Mouse (Mus musculus) retina, postnatal 1 day (tissue): ENCODE data around the gene Scg5.

ENCODE experiments used
- DNase-seq: peaks from one replicate; pipeline ENCODE4 v3.0.0-alpha.2; 2012

The Scg5 gene

GRCm38 (mm10) chr2:113828943-113829882 lies at the start of gene Scg5:
TSS of gene Scg5 (minus strand) at chr2:113829121.
- peak; percentile 97 for DNase-seq

DNA sequence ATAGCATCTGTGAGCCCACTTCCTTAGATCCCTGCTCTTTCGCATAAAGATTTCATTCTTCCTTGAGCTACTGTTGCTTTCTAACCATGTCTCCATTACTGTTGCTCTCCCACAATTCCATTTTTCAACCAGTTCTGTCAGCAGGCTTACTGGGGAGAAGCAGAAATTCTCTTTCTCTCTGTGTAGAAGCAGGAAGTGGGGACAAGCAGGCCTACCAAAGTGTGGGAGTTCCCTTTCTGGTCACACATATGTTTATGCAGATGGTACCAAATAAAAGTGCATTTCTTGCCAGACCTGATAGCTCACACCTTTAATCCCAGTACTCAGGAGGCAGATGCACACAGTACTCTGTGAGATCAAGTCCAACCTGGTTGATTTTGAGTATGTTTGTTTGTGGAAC lies 41.2 kb upstream of the Scg5 start:
- DNase-seq: no peak

GRCm38 (mm10) chr2:113868404-113868803 lies 39.5 kb upstream of the Scg5 start:
- no peak for DNase-seq

GRCm38 (mm10) chr2:113866155-113866554 lies 37.2 kb upstream of the Scg5 start:
- DNase-seq: peak; percentile 28

DNA sequence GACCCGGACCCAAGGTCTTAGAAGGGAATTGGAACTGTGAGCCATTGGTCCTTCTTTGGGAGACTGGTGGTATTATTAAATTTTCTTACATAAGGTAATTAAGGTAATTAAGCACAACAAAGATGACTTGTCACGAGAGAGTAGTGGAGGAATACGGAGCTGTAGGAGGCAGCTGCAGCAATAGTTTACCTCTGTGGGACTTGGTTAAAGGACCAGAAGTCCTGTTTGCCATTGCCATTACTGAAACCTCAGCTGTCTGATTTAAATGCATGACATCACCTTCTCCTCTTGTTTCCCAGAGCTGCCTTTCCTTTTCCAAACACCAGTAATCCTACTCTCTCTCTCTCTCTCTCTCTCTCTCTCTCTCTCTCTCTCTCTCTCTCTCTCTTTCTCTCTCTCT lies 20.2 kb upstream of the Scg5 start:
- no peak for DNase-seq

DNA sequence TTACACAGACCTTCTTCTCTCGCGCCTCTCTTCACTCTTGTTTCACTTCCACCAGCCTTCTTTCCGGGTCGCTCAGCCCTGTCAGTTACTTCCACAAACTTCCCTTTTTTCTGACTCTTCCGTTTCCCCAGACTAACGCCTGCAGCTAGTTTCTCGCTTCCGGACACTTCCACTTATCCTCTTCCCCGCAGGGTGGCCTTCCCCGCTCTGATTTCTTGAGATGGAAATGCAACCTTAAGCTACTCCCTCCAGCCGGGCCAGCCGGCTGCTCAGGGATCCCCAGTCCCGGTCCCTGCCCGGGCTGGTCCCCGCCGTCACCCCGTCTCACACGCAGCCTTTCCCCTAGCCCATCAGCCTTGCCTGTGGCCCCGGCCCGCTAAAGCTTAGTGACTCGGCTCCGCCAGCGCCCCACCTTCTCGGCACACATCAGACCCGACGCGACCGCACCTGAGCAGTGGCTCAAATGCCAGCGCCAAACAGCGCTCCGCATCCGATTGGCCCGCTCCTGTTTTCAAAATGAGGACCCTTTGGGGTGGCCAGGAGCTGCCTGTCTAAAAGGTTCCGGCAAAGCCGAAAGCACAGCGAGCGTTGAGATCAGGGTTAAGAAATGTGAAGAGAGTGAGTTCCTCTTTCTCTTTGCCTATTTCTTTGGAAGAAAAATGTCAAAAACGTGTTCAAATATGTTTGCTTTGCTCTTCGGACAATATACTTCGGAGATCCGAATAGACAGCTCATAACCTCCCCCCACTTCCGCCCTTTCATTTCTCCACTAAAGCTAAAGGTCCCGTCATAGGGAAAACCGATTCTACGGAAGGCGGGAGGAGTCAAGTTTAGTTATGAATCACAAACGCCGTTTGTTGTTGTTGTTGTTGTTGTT lies 19.6 kb upstream of the Scg5 start, which contains the start of gene Arhgap11a:
Gene Arhgap11a, minus strand, starts transcription at position 417 of the 877 bp plus-strand sequence.
- DNase-seq: peak; percentile 98

GRCm38 (mm10) chr2:113847678-113848244 lies 18.8 kb upstream of the Scg5 start:
- DNase-seq: no peak

GRCm38 (mm10) chr2:113845081-113845480 lies 16.2 kb upstream of the Scg5 start:
- DNase-seq: no peak

GRCm38 (mm10) chr2:113841656-113842437 lies 12.9 kb upstream of the Scg5 start:
- DNase-seq: no peak

DNA sequence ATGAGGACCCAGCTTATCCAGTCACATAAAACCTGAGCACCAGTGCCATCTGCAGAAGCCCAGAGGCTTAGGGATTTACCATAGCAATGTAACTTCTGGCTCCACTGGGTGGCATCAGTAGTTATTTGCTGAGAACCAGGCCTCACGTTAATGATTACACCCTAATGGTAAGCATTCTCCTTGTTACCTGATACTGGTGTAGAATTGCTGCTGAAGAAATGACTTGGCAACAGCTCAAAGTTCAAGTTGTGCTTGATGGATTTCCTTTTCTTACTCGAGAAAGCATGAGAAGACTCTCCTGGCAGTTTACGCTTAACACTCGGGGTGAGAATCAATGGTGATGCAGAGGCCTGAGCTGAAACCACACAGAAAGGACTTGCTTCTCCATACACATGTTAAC lies 10.6 kb upstream of the Scg5 start:
- DNase-seq: no peak

DNA sequence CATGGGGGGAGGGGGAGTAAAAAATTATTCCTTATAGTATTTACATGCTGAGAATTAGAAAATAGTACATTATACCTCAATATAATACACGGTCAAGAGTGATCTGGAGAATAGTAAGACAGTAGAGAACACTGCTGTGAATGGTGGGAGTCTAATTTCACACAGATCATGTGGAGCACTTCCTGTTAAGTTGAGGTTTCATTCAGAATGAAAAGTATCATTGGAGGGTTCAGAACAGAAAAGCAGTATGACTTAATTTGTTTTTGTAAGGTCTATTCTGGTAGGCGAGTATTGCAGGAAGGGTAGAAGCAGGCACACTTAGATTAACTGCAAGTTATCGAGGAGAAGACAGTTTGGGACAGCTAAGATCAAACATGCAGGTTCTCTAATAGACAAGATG lies 6.3 kb upstream of the Scg5 start:
- DNase-seq: no peak

DNA sequence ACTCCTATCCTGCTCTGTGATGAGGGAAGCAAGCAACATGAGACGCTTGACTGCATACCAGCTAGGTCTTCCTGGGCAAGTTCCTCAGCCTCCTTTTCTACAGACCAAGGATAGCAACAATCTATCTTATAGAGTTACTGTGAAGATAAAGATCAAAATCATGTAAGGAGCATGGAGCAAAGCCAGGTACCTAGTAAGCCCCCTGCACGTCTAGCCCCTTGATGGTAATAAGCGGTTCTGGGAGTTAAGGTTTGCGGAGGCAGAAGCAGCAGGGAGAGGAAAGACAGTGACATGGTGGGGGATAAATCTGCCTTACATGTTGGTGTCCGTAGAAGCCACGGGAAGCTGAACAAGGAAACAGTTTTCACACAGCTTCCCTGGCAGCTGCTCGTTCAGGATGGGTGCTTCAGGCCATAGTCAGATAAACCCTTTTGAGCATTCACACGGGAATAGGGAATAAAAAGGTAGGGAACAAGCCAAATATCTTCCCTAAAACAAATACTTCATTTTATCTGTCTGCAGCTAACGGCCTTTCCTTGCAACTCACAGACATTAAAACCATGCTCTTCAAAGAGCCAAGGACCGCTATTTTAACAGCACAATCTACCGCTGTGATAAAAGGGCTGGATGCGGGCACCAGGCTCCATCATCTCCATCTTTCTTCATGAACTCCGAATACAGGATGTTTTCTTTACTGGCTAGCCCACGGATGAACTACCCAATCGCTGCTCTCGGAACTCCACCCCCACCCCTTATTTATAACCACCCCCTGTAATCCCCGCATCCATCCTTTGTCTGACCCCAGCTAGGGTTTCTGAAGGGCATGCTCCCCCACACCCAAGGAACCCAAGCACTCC lies 607 bp downstream of the Scg5 start:
- no peak for DNase-seq

DNA sequence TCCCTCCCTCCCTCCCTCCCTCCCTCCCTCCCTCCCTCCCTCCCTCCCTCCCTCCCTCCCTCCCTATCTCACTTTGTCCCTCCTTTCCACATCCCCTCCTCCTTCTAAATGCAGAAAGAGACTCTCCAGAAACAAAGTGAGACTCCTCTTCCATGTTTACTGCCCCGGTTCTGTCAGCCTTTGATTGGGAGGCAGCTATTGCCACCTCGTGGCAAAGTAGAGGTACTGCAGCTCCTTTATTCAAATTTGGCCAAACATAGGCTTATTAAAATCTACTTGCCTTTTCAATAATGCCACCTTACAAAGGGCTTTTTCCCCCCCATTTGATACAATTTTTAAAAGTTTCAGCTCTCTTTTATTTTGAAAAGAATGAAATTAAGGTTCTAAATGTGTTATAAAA lies 5.0 kb downstream of the Scg5 start:
- peak; percentile 79 for DNase-seq

DNA sequence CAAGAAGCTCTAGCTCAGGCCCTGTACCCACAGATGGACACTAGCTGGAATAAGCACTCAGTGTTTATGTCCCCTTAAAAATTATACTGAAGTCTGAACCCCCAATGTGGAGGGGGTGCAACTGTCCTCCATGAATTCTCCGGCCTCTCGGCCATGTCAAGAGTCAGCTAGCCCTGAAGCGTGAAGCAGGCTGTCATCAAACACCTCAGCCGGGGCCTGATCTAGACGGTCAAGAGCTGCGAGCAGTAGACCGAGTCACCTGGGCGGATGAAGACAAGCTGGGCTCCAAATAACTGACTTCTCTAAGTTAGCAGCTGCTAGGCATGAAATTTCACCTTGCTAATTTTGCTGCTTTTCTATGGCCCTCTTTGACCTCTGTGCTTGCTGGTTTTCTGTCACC lies 6.6 kb downstream of the Scg5 start:
- DNase-seq: no peak

- DNase-seq: no peak
Observed at GRCm38 (mm10) chr2:113821176-113821734, 7.7 kb downstream of the Scg5 start.

DNA sequence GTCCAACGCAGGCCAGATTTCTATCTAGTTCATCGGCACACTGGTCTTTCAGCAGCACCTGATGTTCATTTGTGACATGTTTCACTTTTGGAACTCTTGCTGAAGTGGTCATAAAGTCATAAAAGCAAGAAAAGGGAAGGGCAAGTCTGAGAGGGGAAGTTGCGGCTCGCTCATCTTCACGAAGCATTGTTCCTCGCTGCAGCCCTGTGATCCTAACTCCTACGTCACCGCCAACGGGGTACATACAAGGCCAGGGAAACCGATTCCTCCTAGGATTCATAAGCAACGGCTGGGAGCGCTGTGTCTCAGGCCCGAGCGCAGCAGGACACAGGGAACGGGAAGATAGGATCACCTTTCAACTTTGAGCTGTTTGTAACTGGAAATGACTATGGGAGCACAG lies 8.8 kb downstream of the Scg5 start:
- no peak for DNase-seq

GRCm38 (mm10) chr2:113817681-113818606 lies 11.0 kb downstream of the Scg5 start:
- DNase-seq: peak; percentile 66

GRCm38 (mm10) chr2:113807640-113808039 lies 21.3 kb downstream of the Scg5 start:
- DNase-seq: peak; percentile 67

GRCm38 (mm10) chr2:113806851-113807577 lies 21.9 kb downstream of the Scg5 start:
- no peak for DNase-seq
